Mouse (Mus musculus) liver, embryonic 12.5 days (tissue): ENCODE results near the gene Ssbp4. TPM values are rescaled to one million over a fixed set of nuclear protein-coding genes. Genes with fewer than 3 reads are reported as not detected.

Source experiments
- ATAC-seq: fragments of 200-750 bp; cut with Nextera tagmentation; 2 replicates; pipeline ENCODE4 v1.8.0; 2017; ENCODE audit warnings: moderate number of reproducible peaks, mild to moderate bottlenecking, moderate library complexity
- H3K27ac ChIP-seq: fragments of 300-500 bp; sonication (generic); 2 replicates; pipeline ENCODE4 v1.5.1; 2016; ENCODE audit warnings: mild to moderate bottlenecking
- H3K27me3 ChIP-seq: fragments of 300-500 bp; sonication (generic); replicated peaks from 2 replicates; pipeline ENCODE4 v1.6.1; 2016; ENCODE audit warnings: mild to moderate bottlenecking, moderate library complexity
- H3K36me3 ChIP-seq: fragments of 300-500 bp; sonication (generic); 2 replicates; pipeline ENCODE4 v1.6.1; 2016; ENCODE audit warnings: mild to moderate bottlenecking, moderate library complexity
- H3K4me1 ChIP-seq: fragments of 300-500 bp; sonication (generic); 2 replicates; pipeline ENCODE4 v1.6.1; 2016
- H3K4me2 ChIP-seq: fragments of 300-500 bp; sonication (generic); 2 replicates; pipeline ENCODE4 v1.6.1; 2016; ENCODE audit warnings: mild to moderate bottlenecking, moderate library complexity
- H3K4me3 ChIP-seq: fragments of 300-500 bp; sonication (generic); 2 replicates; pipeline ENCODE4 v1.5.1; 2016; ENCODE audit warnings: mild to moderate bottlenecking, moderate library complexity
- H3K9ac ChIP-seq: fragments of 300-500 bp; sonication (generic); 2 replicates; pipeline ENCODE4 v1.6.1; 2016; ENCODE audit warnings: mild to moderate bottlenecking, moderate library complexity
- H3K9me3 ChIP-seq: fragments of 300-500 bp; sonication (generic); replicated peaks from 2 replicates; pipeline ENCODE4 v1.6.1; 2016; ENCODE audit warnings: mild to moderate bottlenecking, moderate library complexity
- WGBS: fragments of 180-500 bp; shearing (Covaris S2); methylation state at CpG from one replicate; pipeline ENCODE4 v1.1.7; 2016; ENCODE audit not compliant: insufficient replicate concordance; 5-methylcytosine and 5-hydroxymethylcytosine counted together
- polyA plus RNA-seq: library from polyadenylated mRNA; unstranded; fragments of >200 nt; fragmentation: Nextera tagmentation; extraction: Ambion mirVana; gene quantifications from 2 replicates; pipeline ENCODE4 v1.2.1, GENCODE M21; 2016

The Ssbp4 gene
- polyA plus RNA-seq, 1 experiment from 2014 or later = 96.4 TPM

DNA sequence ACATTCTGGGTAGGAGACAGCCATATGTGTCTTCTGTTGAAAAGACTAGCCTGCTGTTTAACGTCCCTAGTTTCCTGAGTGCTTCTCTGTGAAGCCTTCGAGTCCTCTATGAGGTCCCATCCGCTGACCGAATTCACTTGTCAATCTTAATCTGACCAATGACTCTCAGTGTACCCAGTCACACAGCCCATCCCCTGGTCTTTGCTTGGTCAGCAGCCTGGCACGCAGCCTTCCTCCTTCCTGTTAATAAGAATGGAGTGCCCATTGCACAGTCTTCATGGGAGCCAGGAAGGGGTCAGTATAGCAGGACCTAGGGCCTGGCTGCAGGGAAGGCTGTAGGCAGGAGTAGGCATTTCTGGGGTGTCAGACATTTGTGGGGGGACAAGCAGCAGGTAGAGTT, 5.8 kb upstream of the Ssbp4 start:
- ATAC-seq = no peak
- H3K4me1 ChIP-seq = peaks cover 86% of the 10 kb centered on the region
- no peaks in the 10 kb centered on the region for H3K27me3 ChIP-seq
- 52% methylated on average over 5 of the region's 5 CpGs for WGBS
- no peak overlapping the region for H3K4me2 ChIP-seq
- H3K9me3 ChIP-seq = no peaks in the 10 kb centered on the region
- H3K4me3 ChIP-seq = no peak overlapping the region
- 0 out of 2 replicates have a peak overlapping the region, but pooled peaks have one; percentile 1 for H3K9ac ChIP-seq
- H3K36me3 ChIP-seq = no peaks in the 10 kb centered on the region
- H3K27ac ChIP-seq = 0 out of 2 replicates have a peak overlapping the region, but pooled peaks have one; percentile 15

DNA sequence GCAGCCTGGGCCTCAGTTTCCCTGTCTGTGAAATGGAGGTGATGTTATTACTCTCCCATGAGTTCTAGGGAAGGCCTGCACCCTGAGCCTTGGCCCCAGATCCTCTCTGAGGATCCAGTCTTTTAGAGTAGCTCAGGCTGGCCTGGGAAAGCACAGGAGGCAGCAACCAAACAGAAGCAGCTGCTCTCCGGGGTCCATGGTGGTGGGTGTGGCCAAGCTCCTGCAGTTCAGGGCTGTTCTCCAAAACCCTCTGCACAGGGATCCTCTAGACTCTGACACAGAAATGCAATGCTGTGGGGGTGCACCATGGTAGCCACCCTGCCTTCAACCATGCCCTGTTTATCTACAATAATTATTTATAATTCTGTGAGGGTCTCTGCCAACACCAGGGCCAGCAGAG, 5.1 kb upstream of the Ssbp4 start:
- H3K4me3 ChIP-seq = no peak overlapping the region
- H3K36me3 ChIP-seq = no peaks in the 10 kb centered on the region
- H3K9me3 ChIP-seq = no peaks in the 10 kb centered on the region
- H3K4me2 ChIP-seq = no peak overlapping the region
- H3K27me3 ChIP-seq = no peaks in the 10 kb centered on the region; the same call in 1 of the 2 replicates
- H3K4me1 ChIP-seq = peaks cover 86% of the 10 kb centered on the region
- ATAC-seq = no peak
- H3K9ac ChIP-seq = 0 out of 2 replicates have a peak overlapping the region, but pooled peaks have one; percentile 1
- H3K27ac ChIP-seq = 0 out of 2 replicates have a peak overlapping the region, but pooled peaks have one; percentile 15
- WGBS = 13% methylated on average over 1 of the region's 1 CpGs

DNA sequence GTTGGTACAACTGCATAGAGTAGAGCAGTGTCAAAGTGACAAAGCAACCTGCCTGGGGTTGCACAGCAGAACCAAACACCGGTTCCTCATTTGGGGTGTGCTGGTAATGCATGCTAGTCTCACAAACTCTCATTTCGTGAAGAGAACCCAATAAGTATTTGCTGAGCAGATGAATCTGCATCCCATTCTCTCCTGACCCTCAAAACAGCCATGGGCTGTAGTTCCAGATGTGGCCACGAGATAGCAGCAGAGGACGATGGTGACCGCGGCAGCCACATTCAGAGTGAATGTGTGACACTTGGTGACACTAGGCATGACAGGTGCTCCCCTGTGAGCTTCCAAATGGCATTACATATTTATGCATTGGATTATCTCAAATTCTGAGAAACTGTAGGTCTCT, 3.2 kb upstream of the Ssbp4 start:
- H3K27me3 ChIP-seq = no peaks in the 10 kb centered on the region; the same call in 1 of the 2 replicates
- H3K4me3 ChIP-seq = peak overlapping the region; percentile 85
- peak overlapping the region; percentile 83 for H3K27ac ChIP-seq
- no peaks in the 10 kb centered on the region for H3K9me3 ChIP-seq
- H3K4me2 ChIP-seq = peak overlapping the region; percentile 94
- WGBS = 0% methylated on average over 6 of the region's 6 CpGs
- peak overlapping the region; percentile 95 for H3K9ac ChIP-seq
- no peaks in the 10 kb centered on the region for H3K36me3 ChIP-seq
- peaks cover 85% of the 10 kb centered on the region for H3K4me1 ChIP-seq
- ATAC-seq = peak; percentile 31

DNA sequence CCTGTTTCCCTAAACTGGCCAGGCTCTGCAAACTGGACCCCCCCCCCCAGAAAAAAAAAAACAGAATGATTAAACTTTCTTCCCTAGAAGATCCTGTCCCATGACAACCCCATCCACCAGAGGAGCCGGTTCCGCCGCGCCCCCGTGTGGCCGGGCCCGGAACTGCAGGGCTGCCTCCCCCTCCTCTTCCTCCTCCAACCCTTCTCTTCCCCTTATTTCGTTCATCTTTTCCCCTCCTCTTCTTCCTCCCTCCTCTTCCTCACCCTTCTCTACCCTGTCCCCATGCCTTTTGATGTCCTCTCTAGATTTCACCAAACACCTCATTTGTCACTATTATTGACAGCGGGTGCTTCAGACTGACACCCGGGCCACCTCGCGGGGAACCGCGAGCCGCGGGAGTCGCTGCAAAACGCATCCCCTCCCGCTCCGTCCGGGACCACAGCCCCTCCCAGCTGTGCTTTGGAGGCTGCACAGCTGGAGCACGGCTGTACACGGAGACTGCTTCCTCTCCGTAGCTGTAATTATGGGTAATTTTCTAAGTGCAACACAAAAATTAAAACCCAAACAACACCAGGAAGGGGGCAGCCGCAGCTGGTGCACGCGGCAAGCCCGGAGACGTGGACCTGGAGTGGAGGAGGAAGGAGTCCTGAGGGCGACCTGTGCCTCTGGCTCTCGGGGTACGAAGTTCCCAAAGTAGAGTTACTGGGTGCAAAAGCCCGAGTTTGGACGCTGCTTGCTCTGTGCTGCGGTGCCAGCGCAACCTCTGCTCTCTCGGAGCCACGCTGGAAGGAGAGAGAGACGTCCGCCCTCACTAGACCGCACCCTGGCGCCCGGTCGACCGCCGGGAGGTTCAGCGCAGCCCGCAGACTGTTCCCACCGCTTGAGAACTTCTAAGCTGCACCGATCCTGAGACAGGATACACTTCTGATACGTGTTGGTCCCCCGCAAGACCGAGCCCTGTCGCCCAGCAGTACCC, 2.4 kb upstream of the Ssbp4 start:
- WGBS = under 1% methylated on average over 54 of the region's 54 CpGs
- peak; percentile 59 for ATAC-seq
- Histone ChIP-seq H3K9me3 (no peaks in the 10 kb centered on the region), H3K27me3 (no peaks in the 10 kb centered on the region; the same call in 1 of the 2 replicates), H3K36me3 (no peaks in the 10 kb centered on the region; the same call in 1 of the 2 replicates), H3K9ac (peak overlapping the region; percentile 95), H3K27ac (peak overlapping the region; percentile 83), H3K4me2 (peak overlapping the region; percentile 94), H3K4me3 (peak overlapping the region; percentile 85), H3K4me1 (peaks cover 85% of the 10 kb centered on the region)

DNA sequence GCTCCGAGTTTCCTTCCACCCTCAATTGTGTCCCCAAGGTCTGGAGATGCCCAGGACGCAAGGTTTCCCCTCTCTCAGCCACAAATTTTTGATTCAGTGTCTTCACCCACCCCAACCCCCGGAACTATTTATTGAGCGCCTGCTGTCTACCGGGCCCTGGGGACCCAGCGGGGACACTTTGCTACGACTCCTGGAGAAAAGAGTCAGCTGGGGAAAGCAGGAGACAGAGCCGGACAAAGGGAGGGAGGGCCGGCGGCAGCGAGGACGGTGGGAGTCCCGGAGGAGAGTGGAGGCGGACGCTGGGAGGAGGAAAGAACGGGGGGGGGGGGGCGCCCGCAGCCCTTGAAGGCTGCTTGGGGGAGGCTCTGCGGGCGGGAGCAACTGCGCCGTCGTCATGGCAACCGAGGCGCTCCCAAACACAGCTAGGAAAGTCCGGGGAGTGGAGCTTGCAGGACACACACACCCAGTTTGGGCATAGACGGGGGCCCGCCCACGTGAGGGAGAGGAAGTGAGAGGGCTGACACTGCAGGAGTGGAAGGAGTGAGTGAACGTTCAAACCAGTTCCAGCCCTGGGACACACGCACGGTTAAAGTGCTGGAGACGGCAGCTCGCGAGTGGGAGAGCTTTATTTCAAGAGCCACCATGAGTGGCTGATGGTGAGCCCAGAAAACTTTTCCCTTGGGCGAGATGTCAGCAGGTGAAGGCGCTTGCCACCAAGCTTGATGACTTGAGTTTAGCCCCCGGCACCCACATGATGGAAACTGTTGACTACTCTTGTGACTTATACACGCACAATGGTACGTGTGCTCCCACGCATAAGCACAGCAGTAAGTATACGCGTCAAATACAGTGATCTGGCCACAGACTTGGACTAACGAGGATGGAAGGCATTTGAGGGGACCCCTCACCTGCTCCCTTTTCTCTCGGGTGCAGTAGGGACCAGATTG, 1.4 kb upstream of the Ssbp4 start:
- Histone ChIP-seq H3K9ac (peak overlapping the region; percentile 95), H3K36me3 (peaks cover 2% of the 10 kb centered on the region; the same call in 1 of the 2 replicates), H3K27me3 (no peaks in the 10 kb centered on the region; the same call in 1 of the 2 replicates), H3K4me1 (peaks cover 83% of the 10 kb centered on the region), H3K4me2 (peak overlapping the region; percentile 94), H3K4me3 (peak overlapping the region; percentile 85), H3K9me3 (no peaks in the 10 kb centered on the region), H3K27ac (peak overlapping the region; percentile 81)
- WGBS = under 1% methylated on average over 39 of the region's 45 CpGs
- peak; percentile 54 for ATAC-seq

DNA sequence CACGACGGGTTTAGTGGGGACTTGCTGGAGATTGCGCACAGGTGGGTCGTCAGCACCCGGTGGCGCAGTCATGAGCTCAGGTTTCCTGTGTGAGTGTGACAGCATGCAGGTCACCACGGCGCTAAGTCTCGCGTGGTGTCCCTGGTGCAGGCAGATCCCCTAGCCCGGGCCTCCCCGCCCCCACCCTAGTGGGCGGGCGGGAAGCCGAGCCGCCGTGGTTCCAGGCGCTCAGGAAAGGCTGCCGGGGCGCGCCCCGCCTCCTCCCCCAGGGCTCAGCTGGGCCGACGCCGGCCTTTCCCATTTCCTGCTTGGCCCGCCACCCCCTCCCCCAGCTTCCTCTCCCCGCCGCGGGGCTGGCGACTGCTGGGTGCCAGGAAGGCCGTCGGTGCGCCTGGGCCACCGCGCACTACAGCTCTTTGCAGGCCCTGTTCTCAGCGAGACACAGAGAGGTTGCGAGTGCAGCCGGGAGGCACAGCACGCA, 736 bp upstream of the Ssbp4 start:
- Histone ChIP-seq H3K4me1 (peaks cover 83% of the 10 kb centered on the region), H3K27ac (peak overlapping the region; percentile 81), H3K9ac (peak overlapping the region; percentile 95), H3K27me3 (no peaks in the 10 kb centered on the region; the same call in 1 of the 2 replicates), H3K4me2 (peak overlapping the region; percentile 94), H3K36me3 (peaks cover 7% of the 10 kb centered on the region; the same call in 1 of the 2 replicates), H3K9me3 (no peaks in the 10 kb centered on the region), H3K4me3 (peak overlapping the region; percentile 85)
- WGBS = under 1% methylated on average over 38 of the region's 39 CpGs
- ATAC-seq = peak; percentile 41

DNA sequence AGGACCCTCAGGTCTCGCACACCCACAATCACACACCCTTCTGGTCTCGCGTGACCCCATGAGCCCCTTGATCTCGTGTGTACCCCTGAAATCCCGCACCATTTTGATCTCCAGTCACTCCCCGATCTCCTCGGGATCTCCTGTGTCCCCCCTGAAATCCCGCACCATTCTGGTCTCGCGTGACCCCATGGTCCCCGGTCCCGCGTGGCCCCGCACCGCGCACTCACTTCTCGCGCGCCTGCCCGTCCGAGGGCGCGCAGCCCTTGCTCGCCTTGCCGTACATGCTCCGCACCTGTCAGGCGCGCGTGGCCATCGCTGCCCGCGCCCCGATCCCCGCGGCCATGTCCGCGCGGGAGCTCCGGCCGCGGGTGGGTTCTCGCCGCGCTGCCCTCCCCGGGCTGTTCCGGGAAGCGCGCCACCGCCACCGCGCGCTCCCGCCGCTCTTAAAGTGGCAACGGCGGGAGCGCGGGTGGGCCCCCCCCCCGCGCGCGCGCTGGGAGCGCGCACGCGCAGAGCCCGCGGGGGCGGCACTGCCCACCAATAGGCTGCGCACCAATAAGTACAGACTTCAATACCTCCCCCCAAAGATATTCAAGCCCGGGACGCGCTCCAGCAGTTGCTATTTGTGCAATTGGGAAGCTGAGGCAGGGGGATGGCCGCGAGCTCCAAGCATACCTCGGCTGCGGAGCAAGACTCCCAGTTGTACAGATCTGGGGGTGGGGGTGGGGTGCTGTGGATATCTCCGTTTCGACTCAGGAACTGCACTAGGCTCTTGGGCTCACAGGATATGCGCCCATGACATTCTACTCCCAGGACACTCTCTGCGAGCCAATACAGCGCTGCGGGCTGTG, 549 bp downstream of the Ssbp4 start:
- Histone ChIP-seq H3K27me3 (no peaks in the 10 kb centered on the region; the same call in 1 of the 2 replicates), H3K27ac (peak overlapping the region; percentile 81), H3K4me2 (peak overlapping the region; percentile 94), H3K4me1 (peaks cover 80% of the 10 kb centered on the region), H3K9ac (peak overlapping the region; percentile 95), H3K9me3 (no peaks in the 10 kb centered on the region), H3K4me3 (peak overlapping the region; percentile 85), H3K36me3 (peaks cover 15% of the 10 kb centered on the region)
- peak; percentile 14; the same call in 1 of the 2 replicates for ATAC-seq
- under 1% methylated on average over 82 of the region's 84 CpGs for WGBS

DNA sequence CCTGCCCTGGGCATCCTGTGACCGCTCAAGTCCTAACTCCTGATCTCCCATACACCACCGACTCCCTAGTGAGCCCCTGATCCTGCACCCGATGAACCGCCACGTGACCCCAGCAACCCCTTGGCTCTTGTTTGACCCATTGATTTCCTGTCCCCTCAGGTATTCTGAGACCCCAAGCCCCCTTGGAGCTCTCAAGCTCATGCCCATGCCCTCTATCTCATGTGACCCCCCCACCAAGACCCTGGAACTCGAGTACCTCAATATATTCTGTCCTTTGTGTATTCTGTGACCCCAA, 1.1 kb downstream of the Ssbp4 start:
- Histone ChIP-seq H3K9ac (peak overlapping the region; percentile 95), H3K27ac (peak overlapping the region; percentile 81), H3K4me3 (peak overlapping the region; percentile 85), H3K4me1 (peaks cover 82% of the 10 kb centered on the region), H3K27me3 (no peaks in the 10 kb centered on the region; the same call in 1 of the 2 replicates), H3K36me3 (peaks cover 21% of the 10 kb centered on the region), H3K9me3 (no peaks in the 10 kb centered on the region), H3K4me2 (peak overlapping the region; percentile 94)
- no peak for ATAC-seq
- 10% methylated on average over 6 of the region's 6 CpGs for WGBS

DNA sequence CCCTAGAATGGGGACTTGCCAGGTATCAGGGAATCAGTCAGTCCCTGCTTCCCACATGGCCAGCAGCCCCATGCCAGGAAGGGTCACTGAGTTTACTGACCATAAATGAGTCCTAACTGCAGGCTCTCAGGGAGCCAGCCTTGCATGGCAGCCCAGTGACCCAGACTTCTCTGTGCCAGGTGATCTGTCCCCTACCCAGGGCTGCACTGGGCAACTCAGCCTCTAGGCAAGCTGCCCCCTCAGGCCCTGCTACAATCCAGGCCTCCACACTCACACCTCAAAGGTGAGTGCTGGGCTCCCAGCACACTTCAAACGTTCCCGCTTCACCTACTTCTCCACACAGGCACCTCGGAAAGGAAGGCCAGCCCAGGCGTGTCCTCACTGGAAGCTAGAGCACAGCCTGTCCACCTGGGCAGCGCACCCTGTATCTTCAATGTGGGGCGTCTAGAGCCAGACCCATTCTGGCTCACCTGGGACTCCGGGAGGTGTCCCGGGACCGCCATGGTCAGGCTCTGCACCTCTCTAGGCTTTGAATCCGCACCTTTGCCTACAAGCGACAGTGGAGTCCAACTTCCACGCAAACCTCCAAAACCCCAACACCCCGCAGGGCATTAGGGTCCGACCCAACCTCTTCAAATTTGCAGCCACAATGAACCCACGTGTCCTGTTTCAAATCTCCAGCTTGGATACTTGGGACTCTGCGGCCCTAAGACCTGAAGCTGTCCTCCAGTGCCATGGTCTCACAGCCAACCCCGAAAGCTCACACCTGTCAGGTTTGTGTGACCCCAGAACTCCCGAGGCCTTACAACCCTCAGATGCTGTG, 1.7 kb downstream of the Ssbp4 start:
- peak overlapping the region; percentile 46 for H3K27ac ChIP-seq
- peaks cover 83% of the 10 kb centered on the region for H3K4me1 ChIP-seq

More for the DNA sequence above, 1.7 kb downstream of the Ssbp4 start:
- 54% methylated on average over 18 of the region's 18 CpGs for WGBS
- no peaks in the 10 kb centered on the region for H3K9me3 ChIP-seq
- H3K4me2 ChIP-seq = peak overlapping the region; percentile 94
- H3K36me3 ChIP-seq = peaks cover 26% of the 10 kb centered on the region
- peak overlapping the region; percentile 95 for H3K9ac ChIP-seq
- H3K4me3 ChIP-seq = peak overlapping the region; percentile 85
- no peaks in the 10 kb centered on the region; the same call in 1 of the 2 replicates for H3K27me3 ChIP-seq
- no peak for ATAC-seq
